Mouse (Mus musculus) lung, adult 2 months (tissue): ENCODE data around the gene Slc2a4.
A peak's percentile ranks its signal among the peaks of the same experiment; 100 is the strongest.

Experiments
- CTCF ChIP-seq: fragments of 200-500 bp; IDR thresholded peaks from 2 replicates; pipeline ENCODE4 v1.5.1; 2011; ENCODE audit warnings: mild to moderate bottlenecking, low read length, control low read depth; ENCODE audit not compliant: insufficient read depth
- POLR2A ChIP-seq: fragments of 200-500 bp; IDR thresholded peaks from 2 replicates; pipeline ENCODE4 v1.6.1; 2011; ENCODE audit warnings: low read depth, mild to moderate bottlenecking, control low read depth, low read length, borderline replicate concordance; ENCODE audit errors: extremely low read depth

GRCm38 (mm10) chr11:69948763-69949150, 769 bp upstream of the Slc2a4 start:
- TF ChIP-seq CTCF: peak; percentile 98
- TF ChIP-seq POLR2A: no peak
